Mouse (Mus musculus) olfactory bulb, adult 2 months (tissue): ENCODE results near the gene Kcnq5.

Experiments used
- CTCF ChIP-seq: fragments of 200-500 bp; IDR thresholded peaks from 2 replicates; pipeline ENCODE4 v1.5.1; 2012; ENCODE audit warnings: low read depth, mild to moderate bottlenecking, low read length, moderate library complexity; ENCODE audit not compliant: insufficient read depth
- POLR2A ChIP-seq: fragments of 200-500 bp; IDR thresholded peaks from 2 replicates; pipeline ENCODE4 v1.6.1; 2012; ENCODE audit warnings: mild to moderate bottlenecking, low read depth, low read length, moderate library complexity; ENCODE audit not compliant: insufficient read depth

DNA sequence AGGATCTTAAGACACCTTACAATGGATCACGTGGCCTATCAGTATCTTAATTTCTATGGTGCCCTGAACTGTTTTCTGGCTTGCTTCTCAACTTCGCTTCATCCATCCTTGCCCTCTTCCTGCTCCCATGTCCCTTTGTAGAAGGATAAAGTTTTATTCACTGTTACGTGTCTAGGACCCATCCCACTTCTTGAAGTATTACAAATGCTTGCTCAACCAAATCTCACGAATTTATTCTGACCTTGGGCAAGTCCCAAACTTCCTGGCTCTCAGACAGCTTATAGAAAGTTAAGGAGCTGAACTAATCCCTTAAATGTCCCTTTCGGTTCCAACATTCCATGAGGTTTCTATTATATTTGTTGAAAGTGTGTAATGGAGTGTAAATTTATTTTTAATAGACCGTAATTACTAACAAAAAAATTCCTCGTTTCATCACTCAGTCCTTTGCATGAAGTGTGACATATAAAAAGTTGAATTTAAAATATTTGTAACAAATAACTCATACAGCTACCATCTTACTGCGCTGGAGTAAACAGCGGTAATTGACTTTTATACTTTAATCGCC, 141.6 kb downstream of the Kcnq5 start:
- no peak for TF ChIP-seq CTCF
- no peak for TF ChIP-seq POLR2A
